Mouse (Mus musculus): ENCODE data around the gene Btn1a1.

The Btn1a1 gene

DNA sequence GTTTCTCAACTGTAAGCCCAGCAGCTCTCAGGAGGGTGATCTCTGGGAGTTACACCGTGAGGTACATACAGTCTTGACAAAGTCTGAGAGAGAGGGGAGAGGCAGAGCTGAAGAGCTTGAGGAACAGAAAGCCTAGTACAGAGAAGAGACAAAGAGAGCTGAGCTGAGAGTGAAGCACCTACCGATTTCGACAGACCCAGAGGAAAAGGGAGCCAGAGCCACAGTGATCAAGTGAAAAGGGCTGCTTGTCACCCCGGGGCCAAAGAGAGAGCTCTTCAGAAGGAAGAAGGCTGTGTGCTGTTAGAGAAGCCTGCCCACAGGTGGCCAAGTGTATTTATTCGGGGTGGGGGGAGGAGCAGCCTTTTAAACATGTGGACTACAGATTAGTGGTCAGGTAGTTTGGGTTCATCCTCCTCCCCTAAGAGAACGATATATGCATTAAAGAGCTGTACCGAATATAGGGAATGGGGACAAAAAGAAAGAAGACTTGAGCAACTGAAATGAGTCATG is at the start of gene Btn1a1:
TSS of gene Btn1a1 (minus strand) at position 302 of the 510 bp plus-strand sequence.
- in situ Hi-C loops (cut with MboI, MseI): no loop called here

DNA sequence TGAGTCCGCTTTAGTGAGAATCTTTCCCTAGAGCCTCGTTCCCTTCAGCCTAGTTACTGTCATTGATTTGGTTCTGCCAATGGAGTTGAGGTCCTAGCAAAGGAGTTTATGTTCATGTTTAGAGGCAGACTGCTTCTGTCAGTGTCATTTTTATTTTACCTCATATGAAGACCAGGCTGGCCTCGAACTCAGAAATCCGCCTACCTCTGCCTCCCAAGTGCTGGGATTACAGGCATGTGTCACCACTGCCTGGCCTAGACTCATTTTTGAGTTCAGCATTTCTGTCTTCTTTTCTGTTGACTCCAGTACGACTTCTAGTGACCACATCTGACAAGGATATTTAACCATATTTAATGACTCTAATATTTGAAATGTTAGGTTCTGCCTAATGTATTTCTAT is 49.6 kb upstream of the Btn1a1 start:
- in situ Hi-C loops (cut with MboI, MseI): no loop called here

DNA sequence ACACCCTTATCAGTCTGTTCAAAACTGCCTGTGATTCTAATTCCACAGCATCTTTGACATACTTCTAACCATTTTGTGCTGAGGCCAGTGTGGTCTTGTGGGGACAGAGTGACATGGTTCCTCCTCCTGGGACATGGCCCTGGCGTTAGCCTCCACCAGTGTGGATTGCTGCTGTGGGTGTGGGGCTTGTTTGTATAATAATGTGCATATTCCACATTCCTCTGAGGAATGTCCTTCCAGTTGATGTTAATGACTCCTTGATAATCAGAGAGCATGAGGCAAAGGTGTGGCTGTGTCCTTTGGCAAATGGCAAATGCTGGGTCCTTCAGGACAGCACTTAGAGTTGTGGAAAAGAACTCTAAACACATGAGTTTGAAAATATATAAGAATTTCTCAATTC is 47.8 kb upstream of the Btn1a1 start:
- in situ Hi-C loops (cut with MboI, MseI): no loop called here

DNA sequence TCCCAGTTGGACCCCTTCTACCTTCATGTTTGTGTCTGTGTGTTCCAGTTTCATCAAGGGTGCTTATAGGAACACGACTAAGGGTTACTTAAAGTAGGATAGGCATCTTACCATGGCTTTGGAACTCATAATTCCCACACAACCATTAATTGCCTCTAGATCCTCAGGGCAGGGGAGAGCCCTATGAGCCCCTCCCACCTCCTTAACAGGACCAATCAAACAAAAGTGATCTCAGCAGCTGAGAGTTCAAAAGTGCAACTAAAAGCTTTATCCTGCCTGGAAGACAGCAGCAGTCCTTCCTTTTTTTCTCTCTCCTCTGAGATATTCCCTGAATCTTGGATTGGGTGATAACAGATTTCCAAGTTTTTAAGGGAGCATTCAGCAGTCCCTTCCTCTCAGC is 44.4 kb upstream of the Btn1a1 start:
- in situ Hi-C loops (cut with MboI, MseI): no loop called here

DNA sequence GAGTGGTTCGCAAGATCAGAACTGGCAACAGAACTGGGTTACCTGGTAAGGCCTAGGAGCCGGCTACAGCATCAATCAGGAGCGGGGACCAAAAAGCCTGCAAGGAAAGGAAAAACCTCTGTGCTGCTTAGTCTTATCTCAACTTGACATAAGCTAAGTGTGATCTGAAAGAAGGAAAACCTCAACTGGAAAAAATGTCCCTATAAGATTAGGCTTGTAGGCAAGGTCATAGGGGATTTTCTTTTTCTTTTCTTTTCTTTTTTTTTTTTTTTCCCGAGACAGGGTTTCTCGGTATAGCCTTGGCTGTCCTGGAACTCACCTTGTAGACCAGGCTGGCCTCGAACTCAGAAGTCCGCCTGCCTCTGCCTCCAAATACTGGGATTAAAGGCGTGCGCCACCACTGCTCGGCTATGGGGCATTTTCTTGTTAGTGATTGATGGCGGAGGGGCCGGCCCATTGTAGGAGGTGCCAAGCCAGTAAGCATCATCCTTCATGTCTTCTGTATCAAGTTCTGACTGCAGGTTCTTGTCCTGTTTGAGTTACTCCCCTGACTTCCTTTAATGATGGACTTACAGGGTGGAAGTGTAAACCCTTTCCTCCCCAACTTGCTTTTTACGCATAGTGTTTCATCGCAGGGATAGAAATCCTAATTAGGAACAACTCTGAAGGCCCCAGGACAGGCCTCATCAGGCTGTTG is 41.3 kb upstream of the Btn1a1 start:
- in situ Hi-C loops (cut with MboI, MseI): loop anchor here (5.0 kb wide), 1 partner anchor 1580 kb away; no protein-coding TSS in a partner anchor

DNA sequence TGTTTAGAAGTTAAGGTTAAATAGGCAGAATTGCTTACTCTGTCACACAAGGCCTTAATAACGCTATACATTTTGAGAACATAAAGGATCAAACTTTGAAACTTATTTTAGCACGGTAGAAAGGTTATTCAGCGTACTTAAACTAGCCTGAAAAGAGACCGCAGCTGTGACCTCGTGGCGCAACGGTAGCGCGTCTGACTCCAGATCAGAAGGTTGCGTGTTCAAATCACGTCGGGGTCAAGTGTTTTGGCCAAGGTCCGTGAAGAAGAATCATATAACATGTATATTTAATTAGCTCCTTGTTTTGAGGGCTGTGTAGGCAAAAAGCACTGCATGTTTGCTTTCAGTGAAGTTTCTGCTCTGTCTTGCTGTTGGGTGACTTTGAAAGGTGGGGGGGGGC is 40.6 kb upstream of the Btn1a1 start:
- in situ Hi-C loops (cut with MboI, MseI): loop anchor here (5.0 kb wide), 1 partner anchor 1579 kb away; no protein-coding TSS in a partner anchor

DNA sequence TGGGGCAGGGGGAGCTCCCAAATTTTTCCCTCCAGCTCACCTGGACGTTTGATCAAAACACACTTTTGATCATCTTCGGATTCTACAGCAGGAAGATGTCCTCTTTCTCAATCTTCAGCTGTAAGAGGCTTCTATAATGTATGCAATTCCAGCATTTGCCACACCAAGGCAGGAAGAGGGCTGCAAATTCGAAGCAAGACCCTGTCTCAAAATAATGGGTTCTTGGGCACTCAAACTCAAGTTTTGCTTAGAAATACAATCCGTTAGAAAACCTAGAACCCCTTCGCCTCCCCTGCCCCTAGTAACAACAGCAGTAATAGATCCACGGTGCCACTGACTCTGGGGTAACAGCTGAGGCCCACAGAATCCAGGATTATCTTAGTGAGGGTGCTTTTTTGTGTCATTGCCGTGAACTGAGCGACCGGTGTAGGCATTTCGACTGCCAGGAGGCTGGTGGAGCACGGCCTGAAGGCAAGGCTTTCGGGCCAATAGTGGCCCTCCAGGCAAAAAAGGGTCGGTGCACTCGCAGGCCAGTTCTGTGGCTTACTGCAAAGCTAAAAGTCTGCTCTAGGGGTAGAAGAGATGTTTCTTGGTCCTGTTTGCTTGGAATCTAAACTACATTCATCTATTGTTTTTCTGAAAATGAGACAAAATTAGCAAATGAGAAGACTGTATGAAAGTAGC is 40.1 kb upstream of the Btn1a1 start:
- in situ Hi-C loops (cut with MboI, MseI): loop anchor here (5.0 kb wide), 1 partner anchor 1579 kb away; no protein-coding TSS in a partner anchor

DNA sequence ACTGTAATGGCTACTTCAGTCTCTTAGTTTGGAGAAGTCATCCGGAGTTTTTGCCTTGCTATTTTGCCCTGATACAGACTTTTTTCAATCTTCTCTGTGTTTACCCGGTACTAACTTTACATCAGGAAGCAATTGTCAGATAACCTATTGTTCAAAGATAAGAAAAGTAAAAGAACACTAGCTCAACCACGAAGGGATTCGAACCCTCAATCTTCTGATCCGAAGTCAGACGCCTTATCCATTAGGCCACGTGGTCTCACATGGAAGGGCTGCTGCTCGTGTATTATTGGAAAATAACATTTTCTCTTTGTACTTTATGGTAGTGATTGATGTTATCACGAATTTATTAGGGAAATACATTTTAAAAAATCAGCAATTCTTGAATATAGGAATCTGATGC is 38.1 kb upstream of the Btn1a1 start:
- in situ Hi-C loops (cut with MboI, MseI): no loop called here

DNA sequence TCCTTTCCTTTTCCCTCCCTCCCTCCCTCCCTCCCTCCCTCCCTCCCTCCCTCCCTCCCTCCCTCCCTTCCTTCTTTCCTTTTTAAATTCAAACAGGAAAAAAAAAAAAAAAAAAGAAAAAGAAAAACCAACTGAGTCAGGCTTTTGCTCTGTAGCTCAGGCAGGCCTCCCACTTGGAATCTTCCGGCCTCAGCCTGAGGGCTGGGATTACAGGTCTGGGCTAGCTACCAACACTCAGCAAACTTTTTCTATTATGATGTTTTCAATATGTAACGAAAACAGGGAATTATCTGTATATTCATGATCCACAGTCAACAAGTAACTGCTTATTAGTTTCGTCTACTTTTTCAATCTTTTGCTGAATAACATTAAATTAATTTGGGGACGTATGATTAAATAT is 37.2 kb upstream of the Btn1a1 start:
- in situ Hi-C loops (cut with MboI, MseI): no loop called here

DNA sequence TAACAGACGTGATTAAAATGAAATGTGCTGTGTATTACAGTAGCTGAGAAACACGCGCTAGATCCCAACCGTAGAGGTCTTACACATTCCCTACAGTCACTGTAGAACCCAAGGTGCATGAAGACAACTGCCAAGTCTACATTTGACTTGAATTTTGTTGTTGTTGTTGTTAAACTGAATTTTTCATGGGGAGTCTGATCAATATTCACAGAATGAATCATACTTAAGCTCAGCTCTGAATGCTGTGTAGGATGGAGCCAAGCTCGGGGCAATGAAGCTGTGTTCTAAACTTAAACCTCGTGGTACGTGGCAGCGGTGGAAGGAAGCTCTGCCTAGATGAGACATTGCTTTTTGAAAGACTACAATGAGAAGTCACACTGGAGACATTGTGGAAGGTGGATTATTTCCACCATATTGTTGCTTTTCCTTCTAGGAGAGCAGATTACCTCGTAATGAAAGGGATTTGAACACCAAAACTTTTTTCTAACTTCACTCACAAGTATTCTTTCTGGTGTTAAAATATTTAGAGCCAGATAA is 36.4 kb upstream of the Btn1a1 start:
- in situ Hi-C loops (cut with MboI, MseI): no loop called here

DNA sequence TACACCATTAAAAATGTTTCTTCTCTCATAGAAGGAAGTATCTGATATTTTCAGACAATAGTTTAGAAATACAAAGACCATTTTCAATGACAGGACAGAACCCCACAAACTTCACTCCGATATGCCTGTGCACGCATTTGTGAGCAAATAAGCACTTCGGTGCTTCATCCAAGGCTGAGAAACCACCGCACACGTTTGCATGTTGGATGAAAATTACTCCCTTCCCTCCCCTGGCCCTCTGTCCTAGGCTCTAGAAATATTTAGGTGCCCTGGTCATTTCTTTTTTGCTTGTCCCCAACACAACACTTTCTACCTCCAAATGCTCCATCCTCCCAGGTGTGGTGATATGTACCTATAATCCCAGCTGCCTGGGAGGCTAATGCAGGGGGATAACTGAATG is 35.8 kb upstream of the Btn1a1 start:
- in situ Hi-C loops (cut with MboI, MseI): no loop called here

DNA sequence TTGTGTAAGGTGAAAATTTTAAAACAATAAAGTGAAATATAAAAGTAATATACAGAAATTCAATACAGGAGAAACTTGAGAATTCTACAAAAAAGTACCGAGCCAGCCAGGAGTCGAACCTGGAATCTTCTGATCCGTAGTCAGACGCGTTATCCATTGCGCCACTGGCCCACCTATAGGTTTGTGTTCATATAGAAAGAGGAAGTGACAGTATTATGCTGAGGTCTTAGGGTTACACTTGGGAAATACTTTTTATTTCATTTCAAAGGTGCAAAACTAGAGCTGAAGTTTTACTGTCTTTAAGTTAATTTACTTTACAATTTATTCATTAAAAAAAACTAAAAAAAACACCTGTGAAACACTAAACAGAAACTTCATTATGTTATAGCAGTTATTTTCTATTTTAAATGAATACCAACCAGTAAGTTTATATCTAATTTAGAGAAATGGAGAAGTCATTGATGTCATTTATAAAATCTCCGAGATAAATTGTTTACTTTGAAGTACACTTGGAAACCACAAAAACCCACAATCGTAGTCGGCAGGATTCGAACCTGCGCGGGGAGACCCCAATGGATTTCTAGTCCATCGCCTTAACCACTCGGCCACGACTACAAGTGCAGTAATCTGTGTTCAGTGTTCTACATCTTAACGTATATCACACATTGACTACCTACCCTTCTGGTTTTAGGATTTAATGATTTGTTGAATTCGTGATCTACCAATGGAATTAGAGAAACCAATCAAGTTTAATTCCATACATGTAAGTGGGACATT is 34.9 kb upstream of the Btn1a1 start:
- in situ Hi-C loops (cut with MboI, MseI): no loop called here

DNA sequence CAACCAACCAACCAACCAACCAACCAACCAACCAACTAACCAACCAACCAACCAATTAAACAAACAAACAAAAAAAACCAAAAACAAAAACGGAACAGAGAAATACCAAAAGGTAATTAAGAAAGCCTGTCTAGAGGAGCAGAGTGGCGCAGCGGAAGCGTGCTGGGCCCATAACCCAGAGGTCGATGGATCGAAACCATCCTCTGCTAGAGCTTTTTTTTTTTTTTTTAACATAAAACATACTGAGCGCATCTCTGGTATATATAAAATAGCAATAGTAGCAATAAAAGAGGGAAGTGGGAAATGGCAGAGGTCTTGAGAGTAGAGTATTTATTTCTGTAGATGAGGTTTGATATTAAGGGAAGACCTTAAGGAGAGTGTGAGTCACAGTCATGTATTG is 34.2 kb upstream of the Btn1a1 start:
- in situ Hi-C loops (cut with MboI, MseI): loop anchor here (5.0 kb wide), 1 partner anchor 38 kb away; no protein-coding TSS in a partner anchor

DNA sequence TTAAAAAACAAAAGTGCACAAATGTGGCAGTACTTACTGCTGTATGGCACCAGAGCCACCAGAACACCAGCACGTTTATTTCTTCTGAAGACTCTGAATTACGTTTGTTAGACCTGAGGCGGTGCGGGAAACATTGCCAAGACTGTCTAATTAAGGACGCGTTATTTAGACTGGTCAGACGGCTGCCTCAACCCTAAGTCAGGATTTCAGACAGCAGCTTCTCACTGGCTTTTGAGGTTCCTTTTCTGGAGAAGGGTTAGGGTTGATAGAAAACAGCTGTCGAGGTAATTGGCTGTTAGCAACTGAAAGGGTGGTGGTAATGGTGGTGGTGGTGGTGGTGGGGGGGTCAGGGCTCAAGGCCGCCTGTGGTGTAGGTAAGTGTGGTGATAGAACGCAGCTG is 33.0 kb upstream of the Btn1a1 start:
- in situ Hi-C loops (cut with MboI, MseI): loop anchor here (5.0 kb wide), 1 partner anchor 36 kb away; no protein-coding TSS in a partner anchor

DNA sequence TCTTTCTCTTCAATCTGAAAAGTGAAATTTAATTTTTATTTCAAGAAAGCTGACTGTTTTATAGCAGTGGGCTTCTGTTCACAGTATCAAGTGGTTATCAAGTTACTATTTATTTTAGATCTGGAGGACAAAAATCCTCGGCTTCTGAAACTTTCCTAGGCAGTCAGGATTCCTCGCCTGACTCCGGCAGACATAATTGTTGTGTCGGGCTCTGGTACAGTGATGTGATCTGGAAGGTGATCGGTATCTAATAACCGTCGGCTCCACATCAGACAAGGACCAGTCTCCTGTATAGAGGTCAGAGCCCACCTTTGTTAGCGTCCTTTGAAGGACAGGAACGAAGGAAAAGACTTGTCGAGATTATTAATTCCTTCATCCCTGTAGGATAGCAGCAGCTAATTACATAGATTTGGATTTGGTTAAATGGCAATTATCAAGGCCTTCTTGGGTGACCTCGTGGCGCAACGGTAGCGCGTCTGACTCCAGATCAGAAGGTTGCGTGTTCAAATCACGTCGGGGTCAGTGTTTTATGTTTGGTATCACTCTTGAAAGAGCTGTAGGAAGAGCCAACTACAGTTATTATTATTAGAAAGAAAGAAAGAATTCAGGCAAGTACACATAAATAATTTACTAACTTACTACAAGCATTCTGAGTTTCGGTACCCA is 32.1 kb upstream of the Btn1a1 start:
- in situ Hi-C loops (cut with MboI, MseI): loop anchor here (5.0 kb wide), 1 partner anchor 35 kb away; no protein-coding TSS in a partner anchor

DNA sequence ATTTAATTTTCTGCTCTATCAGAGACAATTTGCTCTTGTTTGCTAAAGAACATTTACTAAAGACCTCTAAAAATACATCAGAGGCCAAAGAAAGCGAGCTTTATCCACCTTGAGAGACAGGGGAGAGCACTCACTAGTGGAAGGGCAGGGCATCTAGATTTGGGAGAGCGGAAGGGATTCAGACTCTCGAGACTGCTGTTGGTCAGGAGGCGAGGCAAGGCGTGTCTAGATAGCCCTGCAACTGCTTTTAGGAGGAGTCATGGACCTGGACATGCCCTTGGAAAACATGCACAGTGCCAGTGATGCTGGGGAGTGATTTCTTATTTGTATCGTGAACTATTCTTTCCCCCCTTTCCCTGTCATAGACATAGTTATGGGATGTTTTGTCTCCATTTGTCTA is 29.8 kb upstream of the Btn1a1 start:
- in situ Hi-C loops (cut with MboI, MseI): loop anchor here (5.0 kb wide), 1 partner anchor 33 kb away; no protein-coding TSS in a partner anchor

DNA sequence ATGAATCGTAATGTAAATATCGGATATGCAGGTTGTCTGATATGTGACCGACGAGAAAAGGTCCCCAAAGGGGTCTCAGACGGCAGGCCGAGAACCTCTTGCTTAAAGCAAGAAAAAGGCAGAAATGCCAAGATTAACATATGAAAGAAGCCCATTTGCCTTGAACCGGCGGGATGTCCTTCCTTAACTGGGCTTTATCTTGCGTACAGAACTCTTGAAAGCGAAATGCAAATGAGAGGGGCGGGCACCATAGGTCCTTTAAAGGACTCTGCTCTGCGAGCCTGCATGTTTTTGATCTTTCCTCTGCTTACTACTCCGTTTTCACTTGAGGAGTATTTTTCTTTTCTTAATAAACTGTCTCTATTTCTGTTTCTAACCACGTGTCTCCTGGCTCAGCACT is 26.3 kb upstream of the Btn1a1 start:
- in situ Hi-C loops (cut with MboI, MseI): no loop called here

DNA sequence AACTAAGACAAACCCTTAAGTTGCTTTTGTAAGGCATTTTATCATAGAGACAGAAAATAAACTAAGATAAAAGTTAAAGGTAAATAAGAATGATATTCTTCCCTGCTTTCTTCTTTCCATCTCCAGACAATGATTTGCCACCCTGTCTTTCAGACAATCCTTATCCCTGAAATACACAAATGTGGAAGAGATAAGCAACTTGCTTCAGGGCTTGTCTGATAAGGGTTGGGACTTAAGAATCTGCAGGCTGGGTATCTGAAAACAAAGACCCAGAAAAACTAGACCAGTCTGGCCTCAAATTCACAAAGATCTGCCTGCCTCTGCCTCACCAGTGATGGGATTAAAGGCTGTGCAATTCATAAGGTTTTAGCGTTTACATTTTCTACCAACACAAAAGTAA is 25.6 kb upstream of the Btn1a1 start:
- in situ Hi-C loops (cut with MboI, MseI): no loop called here

DNA sequence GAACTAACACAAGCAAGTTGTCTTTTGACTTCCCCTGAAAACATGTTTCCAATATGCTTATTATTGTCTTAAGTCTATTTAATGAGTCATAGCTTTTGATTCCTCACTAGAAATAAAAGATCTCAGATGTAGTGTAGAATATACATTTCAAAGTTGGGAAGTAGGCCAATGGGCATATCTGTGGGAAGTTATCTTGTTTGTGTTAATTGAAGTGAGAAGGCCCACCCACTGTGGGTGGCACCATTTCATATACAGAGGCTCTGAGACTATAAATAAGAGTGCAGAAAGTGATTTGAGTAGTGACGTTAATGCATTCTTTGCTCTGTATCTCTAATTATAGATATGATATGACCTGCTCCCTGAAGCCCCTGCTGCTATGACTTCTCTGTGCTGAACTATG is 25.2 kb upstream of the Btn1a1 start:
- in situ Hi-C loops (cut with MboI, MseI): no loop called here

DNA sequence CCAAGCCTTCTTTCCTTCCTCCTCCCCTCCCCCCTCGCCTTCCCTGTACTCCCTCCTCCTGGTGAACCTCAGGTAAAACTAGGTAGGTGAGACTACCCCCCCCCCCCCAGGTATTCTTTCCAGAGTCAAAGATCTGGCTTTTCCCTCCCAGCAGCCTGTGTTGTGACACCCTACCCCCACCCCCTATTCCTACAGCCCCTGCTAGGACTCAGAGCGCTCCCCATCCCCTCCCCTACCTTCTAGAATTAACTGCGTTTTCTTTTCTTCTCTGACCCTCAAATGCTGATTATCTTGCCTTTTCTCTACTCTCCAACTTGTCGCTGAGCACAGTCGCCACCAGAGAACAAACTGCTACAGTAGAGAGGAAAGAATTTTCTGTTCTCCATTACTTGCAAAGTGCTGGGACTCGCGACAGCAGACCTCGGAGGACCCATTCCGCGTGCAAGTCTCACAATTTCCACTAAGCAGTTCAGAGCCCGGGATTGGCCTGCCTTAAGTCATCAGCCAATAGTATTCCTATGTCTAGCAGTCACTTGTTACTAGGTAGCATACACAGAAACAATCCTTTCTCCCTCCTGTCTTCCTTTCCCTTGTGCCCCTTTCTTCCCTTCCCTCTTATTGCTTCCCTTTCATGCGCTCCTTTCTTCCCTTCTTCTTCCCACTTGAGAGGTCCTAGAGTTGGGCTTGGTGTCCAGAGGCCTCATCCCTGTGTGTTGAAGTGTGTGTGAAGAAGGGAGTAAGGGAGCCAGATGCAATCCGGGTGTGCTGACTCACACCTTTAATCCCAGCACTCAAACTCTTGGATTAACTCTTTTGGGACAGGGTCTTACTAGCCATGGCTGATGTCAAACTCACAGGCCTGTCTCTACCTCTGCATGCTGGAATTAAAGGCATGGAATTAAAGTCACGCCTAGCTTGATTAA is 23.0 kb upstream of the Btn1a1 start, which contains the start of gene Btn2a2:
TSS of gene Btn2a2 (minus strand) at position 458 of the 923 bp plus-strand sequence.
- in situ Hi-C loops (cut with MboI, MseI): no loop called here

Data from T-helper 1 cell (primary cell).